Mouse (Mus musculus): ENCODE measurements at regions not wholly inside any gene's neighbourhood (a gene's known extent, or its start where the extent isn't known, plus 50 kb on each side); places are given as distances from the start of the nearest gene placed in this dataset.

DNA sequence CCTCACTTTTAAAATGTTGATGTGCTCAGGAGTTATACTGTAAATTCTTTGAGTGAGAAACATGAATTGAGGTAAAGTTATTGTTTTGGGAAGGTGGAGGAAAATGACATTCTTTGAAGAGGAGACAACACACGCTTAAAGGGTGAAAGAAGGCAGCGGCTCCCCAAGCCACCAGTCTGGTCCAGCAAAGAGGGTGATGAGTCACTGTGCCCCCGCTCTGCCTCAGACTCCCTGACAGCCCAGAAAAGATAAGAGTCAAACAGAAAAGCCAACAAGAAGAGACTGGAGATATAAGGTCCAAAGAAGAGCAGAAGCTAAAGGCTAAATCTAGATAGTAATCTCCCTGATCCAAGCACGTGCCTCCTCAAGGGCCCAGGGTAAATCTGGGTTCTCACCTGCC, 288.1 kb upstream of the Irx4 start:
- 78% methylated on average over 4 of the region's 4 CpGs for WGBS
- ATAC-seq (replicated peaks; ENCODE audit: low FRiP score), result no peak
- Histone ChIP-seq H3K36me3 (no peaks in the 10 kb centered on the region), H3K4me3 (replicated peaks) (no peak overlapping the region), H3K9ac (no peak overlapping the region), H3K4me1 (no peaks in the 10 kb centered on the region), H3K9me3 (replicated peaks) (no peaks in the 10 kb centered on the region), H3K27me3 (0 out of 2 replicates have a peak, but pooled peaks cover 13% of the 10 kb centered on the region), H3K27ac (no peak overlapping the region), H3K4me2 (no peak overlapping the region)

- H3K4me3 ChIP-seq (replicated peaks), result no peak overlapping the region
- H3K36me3 ChIP-seq, result no peaks in the 10 kb centered on the region
- H3K4me1 ChIP-seq, result no peaks in the 10 kb centered on the region
- H3K9ac ChIP-seq, result no peak overlapping the region
- no peaks in the 10 kb centered on the region for H3K9me3 ChIP-seq (replicated peaks)
- 41% methylated on average over 1 of the region's 1 CpGs for WGBS
- no peak overlapping the region for H3K27ac ChIP-seq
- ATAC-seq (replicated peaks; ENCODE audit: low FRiP score), result no peak
- H3K4me2 ChIP-seq, result no peak overlapping the region
- 0 out of 2 replicates have a peak, but pooled peaks cover 13% of the 10 kb centered on the region for H3K27me3 ChIP-seq
Measured at GRCm38 (mm10) chr13:72972894-72973293, 287.4 kb upstream of the Irx4 start.

DNA sequence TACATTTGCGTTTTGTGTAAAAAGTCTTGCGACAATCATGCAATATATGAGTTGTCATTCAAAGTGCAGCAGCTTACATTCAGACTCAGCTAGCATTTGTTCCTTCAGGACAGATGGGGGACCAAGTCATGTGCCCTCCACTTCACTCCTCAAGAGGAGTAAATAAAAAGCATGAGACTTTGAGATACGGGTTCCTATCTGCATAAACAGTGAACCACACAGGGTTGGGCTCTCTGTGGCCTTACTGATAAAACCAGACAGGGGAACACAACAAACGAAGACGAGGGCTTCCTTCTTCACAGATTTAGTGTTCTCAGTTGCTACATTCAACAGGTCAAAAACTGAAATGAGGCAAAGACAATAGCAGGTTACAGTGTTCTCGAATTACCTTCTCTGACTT, 283.1 kb upstream of the Irx4 start:
- Histone ChIP-seq H3K4me3 (replicated peaks) (no peak overlapping the region), H3K27ac (no peak overlapping the region), H3K4me1 (no peaks in the 10 kb centered on the region), H3K36me3 (no peaks in the 10 kb centered on the region), H3K27me3 (0 out of 2 replicates have a peak, but pooled peaks cover 10% of the 10 kb centered on the region), H3K9me3 (replicated peaks) (no peaks in the 10 kb centered on the region), H3K4me2 (no peak overlapping the region), H3K9ac (no peak overlapping the region)
- ATAC-seq (replicated peaks; ENCODE audit: low FRiP score), result no peak
- WGBS, result 79% methylated on average over 6 of the region's 6 CpGs

DNA sequence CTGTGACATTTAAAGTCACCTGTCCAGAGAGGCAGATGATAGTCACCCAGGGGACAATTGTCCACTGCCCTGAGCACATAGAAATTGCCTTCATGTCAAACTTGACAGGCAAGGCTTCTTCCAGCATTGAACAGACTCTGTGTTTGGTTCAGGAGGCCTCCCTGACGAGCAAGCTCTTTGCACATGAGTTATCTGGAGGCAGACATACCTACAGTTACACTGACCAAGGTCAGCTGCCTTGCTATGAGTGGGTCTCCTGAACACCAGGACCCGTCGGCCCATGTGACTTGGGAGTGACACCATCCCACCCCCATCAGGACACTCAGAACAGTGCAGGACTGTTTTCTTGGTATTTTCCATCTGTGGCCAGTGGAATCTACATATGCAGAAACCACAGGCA, 282.3 kb upstream of the Irx4 start:
- no peak overlapping the region for H3K27ac ChIP-seq
- no peak for ATAC-seq (replicated peaks; ENCODE audit: low FRiP score)
- H3K36me3 ChIP-seq, result no peaks in the 10 kb centered on the region
- no peaks in the 10 kb centered on the region for H3K4me1 ChIP-seq
- H3K9me3 ChIP-seq (replicated peaks), result no peaks in the 10 kb centered on the region
- H3K4me3 ChIP-seq (replicated peaks), result no peak overlapping the region
- H3K27me3 ChIP-seq, result 0 out of 2 replicates have a peak, but pooled peaks cover 5% of the 10 kb centered on the region
- 69% methylated on average over 3 of the region's 3 CpGs for WGBS
- H3K9ac ChIP-seq, result no peak overlapping the region
- H3K4me2 ChIP-seq, result no peak overlapping the region

DNA sequence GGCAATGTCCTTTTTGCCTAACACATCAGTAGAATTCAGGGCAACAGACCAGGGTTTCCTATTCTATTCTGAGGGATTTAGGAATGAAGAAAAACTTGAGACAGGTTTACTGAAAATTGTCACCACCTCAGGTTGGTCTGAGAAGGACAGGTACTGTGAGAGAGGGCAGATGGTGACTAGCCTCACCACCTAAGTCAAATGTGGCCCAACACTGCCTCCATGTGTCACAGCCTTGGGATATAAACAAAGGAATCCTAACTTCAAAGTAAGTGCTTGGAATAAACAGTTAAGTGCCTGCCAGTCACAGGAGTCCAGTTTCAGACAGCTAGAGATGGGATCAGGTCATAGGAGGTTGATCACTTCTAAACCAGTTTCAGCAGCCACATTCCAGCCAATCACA, 281.3 kb upstream of the Irx4 start:
- no peaks in the 10 kb centered on the region for H3K9me3 ChIP-seq (replicated peaks)
- H3K4me2 ChIP-seq, result no peak overlapping the region
- no peak overlapping the region for H3K9ac ChIP-seq
- no peak overlapping the region for H3K27ac ChIP-seq
- no peaks in the 10 kb centered on the region for H3K4me1 ChIP-seq
- no peak for ATAC-seq (replicated peaks; ENCODE audit: low FRiP score)
- H3K4me3 ChIP-seq (replicated peaks), result no peak overlapping the region
- H3K36me3 ChIP-seq, result no peaks in the 10 kb centered on the region
- no peaks in the 10 kb centered on the region for H3K27me3 ChIP-seq

DNA sequence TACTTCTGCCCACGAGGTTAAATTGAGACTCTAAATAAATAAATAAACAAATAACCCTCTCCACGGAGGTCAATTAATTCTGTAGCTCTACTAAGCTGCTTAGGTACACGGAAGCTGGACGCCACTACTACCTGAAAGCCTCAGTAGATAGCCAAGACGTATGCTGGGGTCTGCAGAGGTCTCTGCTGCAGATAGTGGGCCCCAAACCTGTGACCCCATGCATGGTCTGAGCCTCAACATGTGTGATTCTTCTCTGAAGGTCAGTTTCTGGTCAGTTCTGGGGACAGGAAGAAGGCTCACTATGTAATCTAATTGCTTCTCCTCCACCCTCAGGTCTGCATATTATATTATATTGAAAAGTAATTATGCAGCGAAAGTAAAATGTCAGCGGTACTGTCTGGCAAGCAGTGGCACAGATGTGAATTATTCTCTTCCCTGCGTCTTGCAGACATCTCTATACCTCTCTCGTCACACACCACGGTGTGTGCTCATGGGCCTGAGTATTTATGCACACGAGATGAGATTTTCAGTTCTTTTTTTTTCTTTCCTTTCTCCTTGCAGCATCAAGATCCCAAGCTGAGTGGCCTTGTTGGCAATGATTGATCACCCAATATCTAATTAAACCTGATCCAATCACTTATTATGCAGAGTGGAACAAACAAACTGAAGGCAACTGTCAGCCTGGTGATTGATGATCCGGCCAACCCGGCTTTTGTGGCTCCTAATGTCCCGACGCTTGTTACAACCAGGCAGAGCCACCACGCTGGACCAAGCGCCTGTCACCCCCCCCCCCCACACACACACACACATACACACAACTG, 267.5 kb upstream of the Irx4 start:
- Histone ChIP-seq H3K27ac (no peak overlapping the region), H3K36me3 (no peaks in the 10 kb centered on the region), H3K9me3 (replicated peaks) (no peaks in the 10 kb centered on the region), H3K27me3 (0 out of 2 replicates have a peak, but pooled peaks cover 13% of the 10 kb centered on the region), H3K4me3 (replicated peaks) (no peak overlapping the region), H3K9ac (no peak overlapping the region), H3K4me2 (no peak overlapping the region), H3K4me1 (no peaks in the 10 kb centered on the region)
- 72% methylated on average over 17 of the region's 17 CpGs for WGBS
- no peak for ATAC-seq (replicated peaks; ENCODE audit: low FRiP score)

DNA sequence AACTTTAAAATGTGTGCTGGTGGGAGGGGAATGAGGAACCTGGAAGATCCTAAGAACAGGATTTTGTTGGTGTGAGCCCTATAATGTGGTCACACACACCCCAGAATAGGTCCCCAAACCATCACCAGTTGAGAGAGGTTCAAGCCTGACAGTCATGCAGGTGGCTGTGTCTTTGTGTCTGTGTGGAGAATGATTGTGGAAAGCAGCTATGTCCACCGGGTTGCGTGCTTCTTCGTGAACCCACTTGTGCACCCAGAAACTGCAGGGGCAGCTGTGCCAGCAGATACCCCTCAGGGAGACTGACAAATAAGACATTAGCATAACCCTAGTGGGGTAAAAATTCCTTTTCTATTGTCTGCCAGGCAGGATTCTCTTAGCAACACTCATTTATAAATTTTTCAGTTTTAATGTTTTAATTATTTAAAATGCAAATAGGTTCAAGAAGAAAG, 266.8 kb upstream of the Irx4 start:
- no peak for ATAC-seq (replicated peaks; ENCODE audit: low FRiP score)
- Histone ChIP-seq H3K4me2 (no peak overlapping the region), H3K27ac (no peak overlapping the region), H3K9ac (no peak overlapping the region), H3K36me3 (no peaks in the 10 kb centered on the region), H3K9me3 (replicated peaks) (no peaks in the 10 kb centered on the region), H3K4me3 (replicated peaks) (no peak overlapping the region), H3K27me3 (0 out of 2 replicates have a peak, but pooled peaks cover 15% of the 10 kb centered on the region), H3K4me1 (no peaks in the 10 kb centered on the region)
- WGBS, result 94% methylated on average over 3 of the region's 3 CpGs

GRCm38 (mm10) chr13:72994538-72994937, 265.7 kb upstream of the Irx4 start:
- no peaks in the 10 kb centered on the region for H3K4me1 ChIP-seq
- no peak overlapping the region for H3K4me2 ChIP-seq
- H3K27ac ChIP-seq, result no peak overlapping the region
- ATAC-seq (replicated peaks; ENCODE audit: low FRiP score), result no peak
- H3K4me3 ChIP-seq (replicated peaks), result no peak overlapping the region
- no peaks in the 10 kb centered on the region for H3K36me3 ChIP-seq
- H3K9ac ChIP-seq, result no peak overlapping the region
- H3K27me3 ChIP-seq, result 0 out of 2 replicates have a peak, but pooled peaks cover 15% of the 10 kb centered on the region
- H3K9me3 ChIP-seq (replicated peaks), result no peaks in the 10 kb centered on the region

GRCm38 (mm10) chr13:73008856-73009546, 251.3 kb upstream of the Irx4 start:
- WGBS, result 40% methylated on average over 22 of the region's 22 CpGs
- Histone ChIP-seq H3K9ac (no peak overlapping the region), H3K9me3 (replicated peaks) (no peaks in the 10 kb centered on the region), H3K4me3 (replicated peaks) (no peak overlapping the region), H3K27ac (no peak overlapping the region), H3K36me3 (no peaks in the 10 kb centered on the region), H3K4me1 (peaks cover 5% of the 10 kb centered on the region), H3K4me2 (peak overlapping the region; percentile 39), H3K27me3 (peaks cover 80% of the 10 kb centered on the region)
- peak; percentile 18; the same call in 1 of the 2 replicates for ATAC-seq (replicated peaks; ENCODE audit: low FRiP score)

- H3K36me3 ChIP-seq, result no peaks in the 10 kb centered on the region
- ATAC-seq (replicated peaks; ENCODE audit: low FRiP score), result peak; percentile 12; the same call in 1 of the 2 replicates
- WGBS, result 76% methylated on average over 15 of the region's 15 CpGs
- H3K4me1 ChIP-seq, result peaks cover 5% of the 10 kb centered on the region
- H3K27me3 ChIP-seq, result peaks cover 79% of the 10 kb centered on the region
- peak overlapping the region; percentile 39 for H3K4me2 ChIP-seq
- no peak overlapping the region for H3K4me3 ChIP-seq (replicated peaks)
- H3K9ac ChIP-seq, result no peak overlapping the region
- H3K9me3 ChIP-seq (replicated peaks), result no peaks in the 10 kb centered on the region
- no peak overlapping the region for H3K27ac ChIP-seq
Measured at GRCm38 (mm10) chr13:73009547-73010475, 250.5 kb upstream of the Irx4 start.

- Histone ChIP-seq H3K9ac (no peak overlapping the region), H3K27ac (no peak overlapping the region), H3K4me2 (no peak overlapping the region), H3K4me3 (replicated peaks) (no peak overlapping the region), H3K36me3 (no peaks in the 10 kb centered on the region), H3K4me1 (no peaks in the 10 kb centered on the region), H3K27me3 (peaks cover 23% of the 10 kb centered on the region), H3K9me3 (replicated peaks) (no peaks in the 10 kb centered on the region)
- 91% methylated on average over 10 of the region's 10 CpGs for WGBS
- no peak for ATAC-seq (replicated peaks; ENCODE audit: low FRiP score)
Measured at GRCm38 (mm10) chr13:73019181-73019580, 241.1 kb upstream of the Irx4 start.

Data from kidney, embryonic 15.5 days (tissue).